In genomic region chr4:82338481-82338880, GRCm38 (mm10) we compare ENCODE assay signal across 9 mouse cellular contexts.
DNase-seq lines count a peak whose midpoint lies in the region; ATAC-seq and TF ChIP-seq lines count a peak whose summit lies in the region.
"Had no signal": no experiment of that assay in that cellular context is flagged by ENCODE, and none has a peak within 500 bp of the region (broad histone marks: within the 10 kb centered on the region; RNA-seq: fewer than 3 reads in every experiment).

No protein-coding gene starts in this region.

- H3K36me3 ChIP-seq in stomach, embryonic 15.5 days, result no peaks in the 10 kb centered on the region
- H3K36me3 ChIP-seq in stomach, postnatal 0 days (ENCODE audit: control insufficient read depth, insufficient read depth, low read length), result no peaks in the 10 kb centered on the region
- H3K36me3 ChIP-seq in heart, postnatal 0 days (replicated peaks; ENCODE audit: control insufficient read depth, insufficient read depth, low read length), result 0 out of 2 replicates have a peak, but pooled peaks cover 3% of the 10 kb centered on the region

- H3K9ac ChIP-seq in stomach, embryonic 15.5 days, result no peak overlapping the region
- no peak overlapping the region for H3K9ac ChIP-seq in stomach, postnatal 0 days (ENCODE audit: low read length)
- no peak overlapping the region for H3K9ac ChIP-seq in heart, postnatal 0 days (replicated peaks; ENCODE audit: low read depth, low read length)

- no peak overlapping the region for H3K4me3 ChIP-seq in stomach, embryonic 15.5 days (replicated peaks)
- H3K4me3 ChIP-seq in stomach, postnatal 0 days (ENCODE audit: low read depth, low read length), result no peak overlapping the region
- H3K4me3 ChIP-seq in heart, postnatal 0 days (ENCODE audit: low read depth, low read length), result no peak overlapping the region

- peak overlapping the region; percentile 2; the same call in 1 of the 2 replicates for H3K27ac ChIP-seq in stomach, embryonic 15.5 days
- H3K27ac ChIP-seq in stomach, postnatal 0 days (replicated peaks), result no peak overlapping the region
- peak overlapping the region; percentile 45 for H3K27ac ChIP-seq in heart, postnatal 0 days (ENCODE audit: low read depth)

- TF ChIP-seq CTCF in stomach, postnatal 0 days (IDR thresholded peaks at IDR 0.05; ENCODE audit: low read depth), result no peak
- no peak for TF ChIP-seq CTCF in heart, postnatal 0 days (IDR thresholded peaks at IDR 0.05; ENCODE audit: low read depth)

- TF ChIP-seq EP300 in stomach, postnatal 0 days (optimal IDR thresholded peaks at IDR 0.05), result no peak
- TF ChIP-seq EP300 in heart, postnatal 0 days (IDR thresholded peaks at IDR 0.05; ENCODE audit: low read depth), result no peak

- WGBS in stomach, embryonic 15.5 days, result 28% methylated on average over 3 of the region's 3 CpGs
- 22% methylated on average over 3 of the region's 3 CpGs for WGBS in stomach, postnatal 0 days
- 5% methylated on average over 3 of the region's 3 CpGs for WGBS in heart, postnatal 0 days

- H3K4me1 ChIP-seq in stomach, embryonic 15.5 days, result no peaks in the 10 kb centered on the region
- H3K4me1 ChIP-seq in stomach, postnatal 0 days (replicated peaks; ENCODE audit: control insufficient read depth, insufficient read depth), result no peaks in the 10 kb centered on the region
- peaks cover 22% of the 10 kb centered on the region for H3K4me1 ChIP-seq in heart, postnatal 0 days (ENCODE audit: control insufficient read depth, insufficient read depth)

- no peaks in the 10 kb centered on the region for H3K9me3 ChIP-seq in stomach, embryonic 15.5 days
- H3K9me3 ChIP-seq in stomach, postnatal 0 days (ENCODE audit: control insufficient read depth, low read length), result no peaks in the 10 kb centered on the region
- H3K9me3 ChIP-seq in heart, postnatal 0 days (replicated peaks; ENCODE audit: control insufficient read depth, low read length), result no peaks in the 10 kb centered on the region

- no peak for ATAC-seq in stomach, embryonic 15.5 days (ENCODE audit: insufficient read depth, low FRiP score, low read depth)
- no peak for ATAC-seq in stomach, postnatal 0 days (ENCODE audit: low FRiP score, low TSS enrichment)
- no peak for ATAC-seq in heart, postnatal 0 days (ENCODE audit: insufficient read depth, low read depth)

- DNase-seq in gastrocnemius, adult 18-20 months (ENCODE audit: low spot score), result peak; percentile 16
- no peak for DNase-seq in gastrocnemius, adult 8-10 months (ENCODE audit: low spot score in 2 of 2)
- no peak for DNase-seq in stomach, postnatal 0 days (ENCODE audit: low spot score)
- DNase-seq in heart, postnatal 0 days (ENCODE audit: low spot score), result no peak
- DNase-seq in telencephalon, adult 2 months (ENCODE audit: low read depth, low spot score), result peak; percentile 22
- DNase-seq in layer of hippocampus, postnatal 10 days (ENCODE audit: low spot score in 2 of 2), result no peak
- no peak for DNase-seq in right cerebral cortex, postnatal 4 days
- DNase-seq: right cerebral cortex, postnatal 25 days had no signal

- no peak overlapping the region for H3K4me2 ChIP-seq in stomach, embryonic 15.5 days
- no peak overlapping the region for H3K4me2 ChIP-seq in stomach, postnatal 0 days (replicated peaks; ENCODE audit: low read depth)
- no peak overlapping the region for H3K4me2 ChIP-seq in heart, postnatal 0 days (ENCODE audit: low read depth, low read length)

- H3K27me3 ChIP-seq in stomach, embryonic 15.5 days (replicated peaks), result no peaks in the 10 kb centered on the region
- no peaks in the 10 kb centered on the region for H3K27me3 ChIP-seq in stomach, postnatal 0 days (ENCODE audit: control insufficient read depth, insufficient read depth, low read length)
- H3K27me3 ChIP-seq in heart, postnatal 0 days (ENCODE audit: control insufficient read depth, insufficient read depth, low read length), result no peaks in the 10 kb centered on the region

Comparison
In these comparisons a context has a peak if more than half of its experiments do, and no peak if none do; other contexts are left out.
1. DNase-seq: peak in gastrocnemius, adult 18-20 months (single experiment) and telencephalon, adult 2 months (single experiment); none in gastrocnemius, adult 8-10 months (0 of 2), stomach, postnatal 0 days (single experiment), heart, postnatal 0 days (single experiment), layer of hippocampus, postnatal 10 days (0 of 2) and right cerebral cortex, postnatal 4 days (single experiment).